Mouse (Mus musculus) thymus, adult 2 months (tissue): ENCODE measurements around the gene Alpk3.

Experiments used
- CTCF ChIP-seq: fragments of 200-500 bp; IDR thresholded peaks from 2 replicates; pipeline ENCODE4 v1.5.1; 2012; ENCODE audit warnings: mild to moderate bottlenecking, control low read depth, low read length, moderate library complexity, borderline replicate concordance; ENCODE audit not compliant: control insufficient read depth, poor library complexity, insufficient read depth; ENCODE audit errors: extremely low read depth
- POLR2A ChIP-seq: fragments of 200-500 bp; IDR thresholded peaks from 2 replicates; pipeline ENCODE4 v1.6.1; 2012; ENCODE audit warnings: mild to moderate bottlenecking, low read length, control low read depth, moderate library complexity; ENCODE audit not compliant: control insufficient read depth, poor library complexity, insufficient read depth; ENCODE audit errors: extremely low read depth

GRCm38 (mm10) chr7:81063332-81063731 is 5.9 kb downstream of the Alpk3 start:
- no peak for TF ChIP-seq POLR2A
- TF ChIP-seq CTCF: no peak
